Mouse (Mus musculus) megakaryocyte, embryonic 14.5 days (primary cell): Measurements from ENCODE around the gene Gm11020. TPM values are rescaled to one million over a fixed set of nuclear protein-coding genes. Genes with fewer than 3 reads are reported as not detected.
"Not testable (repeated sequence)": the region's sequence is repeated elsewhere in the genome, so short reads cannot be mapped to it uniquely, and the experiment has no call there.

Experiments used
- H3K27me3 ChIP-seq: replicated peaks from 2 replicates; pipeline ENCODE3; 2012; ENCODE audit warnings: inconsistent platforms
- H3K36me3 ChIP-seq: replicated peaks from 2 replicates; pipeline ENCODE3; 2012; ENCODE audit warnings: low read length, inconsistent platforms, mixed read lengths
- H3K4me1 ChIP-seq: 2 replicates; pipeline ENCODE4 v1.6.1; 2012; ENCODE audit warnings: inconsistent platforms
- H3K4me3 ChIP-seq: replicated peaks from 2 replicates; pipeline ENCODE3; 2012; ENCODE audit warnings: moderate library complexity, mild to moderate bottlenecking, inconsistent platforms
- H3K9me3 ChIP-seq: 2 replicates; pipeline ENCODE4 v1.6.1; 2012; ENCODE audit warnings: inconsistent platforms
- FLI1 ChIP-seq: IDR thresholded peaks from 2 replicates; pipeline ENCODE4 v1.6.1; 2012; ENCODE audit warnings: low read length, inconsistent platforms, mixed read lengths
- GATA1 ChIP-seq: IDR thresholded peaks from 3 replicates; pipeline ENCODE4 v1.6.1; 2012; ENCODE audit warnings: mixed read lengths, low read length, inconsistent platforms, borderline replicate concordance
- polyA plus RNA-seq: library from polyadenylated mRNA; stranded (reverse); fragments of >175 nt; gene quantifications from 2 replicates; pipeline ENCODE4 v1.2.3, GENCODE M21; 2012; ENCODE audit warnings: low replicate concordance; ENCODE audit not compliant: insufficient read depth

The Gm11020 gene
- not detected in 2 replicates for polyA plus RNA-seq

GRCm38 (mm10) chr8:104321267-104321666 lies at the start of gene Gm11020:
Gm11020 (plus strand) TSS chr8:104321567.
- H3K9me3 ChIP-seq, H3K36me3 ChIP-seq, H3K27me3 ChIP-seq, H3K4me3 ChIP-seq, H3K4me1 ChIP-seq: not testable (repeated sequence)

GRCm38 (mm10) chr8:104293081-104293480 lies 28.3 kb upstream of the Gm11020 start, which contains the start of gene Cmtm2a:
Cmtm2a (minus strand) TSS chr8:104293181.
- H3K36me3 ChIP-seq, result not testable (repeated sequence)

GRCm38 (mm10) chr8:104294396-104294795 lies 27.0 kb upstream of the Gm11020 start:
- TF ChIP-seq GATA1 (no peak), FLI1 (no peak)
- Histone ChIP-seq H3K4me1 (no peaks in the 10 kb centered on the region; the same call in 1 of the 2 replicates), H3K27me3 (peaks cover 3% of the 10 kb centered on the region), H3K4me3 (no peak overlapping the region), H3K9me3 (0 out of 2 replicates have a peak, but pooled peaks cover 3% of the 10 kb centered on the region), H3K36me3 (no peaks in the 10 kb centered on the region)

More at GRCm38 (mm10) chr8:104293081-104293480, 28.3 kb upstream of the Gm11020 start, which contains the start of gene Cmtm2a:
- not testable (repeated sequence) for H3K4me3 ChIP-seq, H3K9me3 ChIP-seq, H3K27me3 ChIP-seq, H3K4me1 ChIP-seq

GRCm38 (mm10) chr8:104301577-104301976 lies 19.8 kb upstream of the Gm11020 start:
- not testable (repeated sequence) for H3K9me3 ChIP-seq, H3K4me3 ChIP-seq, H3K4me1 ChIP-seq, H3K27me3 ChIP-seq, H3K36me3 ChIP-seq

GRCm38 (mm10) chr8:104302536-104302935 lies 18.8 kb upstream of the Gm11020 start:
- H3K4me3 ChIP-seq, H3K9me3 ChIP-seq, H3K4me1 ChIP-seq, H3K27me3 ChIP-seq, H3K36me3 ChIP-seq: not testable (repeated sequence)

GRCm38 (mm10) chr8:104304962-104305361 lies 16.4 kb upstream of the Gm11020 start:
- no peaks in the 10 kb centered on the region for H3K27me3 ChIP-seq
- no peaks in the 10 kb centered on the region for H3K4me1 ChIP-seq
- H3K4me3 ChIP-seq, result no peak overlapping the region
- H3K9me3 ChIP-seq, result peaks cover 4% of the 10 kb centered on the region
- no peaks in the 10 kb centered on the region for H3K36me3 ChIP-seq
- TF ChIP-seq GATA1, result no peak
- TF ChIP-seq FLI1, result no peak

GRCm38 (mm10) chr8:104308341-104308740 lies 13.0 kb upstream of the Gm11020 start:
- H3K36me3 ChIP-seq, H3K27me3 ChIP-seq, H3K4me3 ChIP-seq, H3K9me3 ChIP-seq, H3K4me1 ChIP-seq: not testable (repeated sequence)

GRCm38 (mm10) chr8:104309441-104310155 lies 11.8 kb upstream of the Gm11020 start, which contains the start of the genes Gm45711 and Cmtm1:
Gm45711 (minus strand) TSS chr8:104310081.
Cmtm1 (minus strand) TSS chr8:104310145.
- not testable (repeated sequence) for H3K27me3 ChIP-seq, H3K36me3 ChIP-seq, H3K4me1 ChIP-seq, H3K9me3 ChIP-seq
- peak within 1 kb of the TSS; percentile 56 for H3K4me3 ChIP-seq

GRCm38 (mm10) chr8:104312023-104312422 lies 9.3 kb upstream of the Gm11020 start:
- not testable (repeated sequence) for H3K4me1 ChIP-seq, H3K9me3 ChIP-seq, H3K27me3 ChIP-seq, H3K4me3 ChIP-seq, H3K36me3 ChIP-seq

GRCm38 (mm10) chr8:104313311-104313710 lies 8.1 kb upstream of the Gm11020 start:
- Histone ChIP-seq H3K36me3 (no peaks in the 10 kb centered on the region), H3K9me3 (no peaks in the 10 kb centered on the region; the same call in 1 of the 2 replicates), H3K27me3 (no peaks in the 10 kb centered on the region), H3K4me3 (no peak overlapping the region), H3K4me1 (no peaks in the 10 kb centered on the region)
- TF ChIP-seq FLI1 (no peak), GATA1 (no peak)

- not testable (repeated sequence) for H3K27me3 ChIP-seq
Observed at GRCm38 (mm10) chr8:104321930-104322329, 563 bp downstream of the Gm11020 start, which contains the start of gene Cmtm2b. Cmtm2b (plus strand) TSS chr8:104322230.

More at GRCm38 (mm10) chr8:104321930-104322329, 563 bp downstream of the Gm11020 start, which contains the start of gene Cmtm2b:
- H3K4me3 ChIP-seq, H3K9me3 ChIP-seq, H3K36me3 ChIP-seq, H3K4me1 ChIP-seq: not testable (repeated sequence)
